Mouse (Mus musculus) granulocyte monocyte progenitor cell, adult 5-6 weeks (primary cell): ENCODE measurements around the gene Spocd1. TPM values are rescaled to one million over a fixed set of nuclear protein-coding genes. Genes with fewer than 3 reads are reported as not detected.

Experiments used
- ATAC-seq: replicated peaks from 2 replicates; pipeline ENCODE4 v1.8.0; 2016; ENCODE audit warnings: mild to moderate bottlenecking, moderate TSS enrichment, inconsistent platforms; ENCODE audit not compliant: poor library complexity, severe bottlenecking
- total RNA-seq, 2 experiments: library from RNA; stranded (forward) in 1 of 2; stranded (reverse) in 1 of 2; fragments of 200-712, 200-1000 nt in 1 of 2; fragments of >200 nt in 1 of 2; fragmentation: Nextera tagmentation in 1 of 2; gene quantifications; 2 replicates each; pipeline ENCODE4 v1.2.3; 2014 to 2017

Spocd1 gene
- total RNA-seq, 2 experiments from 2014 or later = not detected

GRCm38 (mm10) chr4:129970168-129970567 lies 41.1 kb downstream of the Spocd1 start:
- ATAC-seq = no peak

- no peak for ATAC-seq
Measured at GRCm38 (mm10) chr4:129970861-129971260, 41.8 kb downstream of the Spocd1 start.

- ATAC-seq = no peak
Measured at GRCm38 (mm10) chr4:129971989-129972388, 42.9 kb downstream of the Spocd1 start.

- no peak for ATAC-seq
Measured at GRCm38 (mm10) chr4:129974285-129974684, 45.2 kb downstream of the Spocd1 start.

GRCm38 (mm10) chr4:129977256-129977655 lies 48.2 kb downstream of the Spocd1 start:
- no peak for ATAC-seq

- ATAC-seq = no peak
Measured at GRCm38 (mm10) chr4:129978227-129978626, 49.2 kb downstream of the Spocd1 start.

GRCm38 (mm10) chr4:129978930-129979329 lies 49.9 kb downstream of the Spocd1 start:
- no peak for ATAC-seq

- ATAC-seq = no peak
Measured at GRCm38 (mm10) chr4:129981657-129982056, 52.6 kb downstream of the Spocd1 start.

- no peak for ATAC-seq
Measured at GRCm38 (mm10) chr4:129983046-129983445, 54.0 kb downstream of the Spocd1 start.

- ATAC-seq = no peak; the same call in 1 of the 2 replicates
Measured at GRCm38 (mm10) chr4:129983764-129984420, 54.8 kb downstream of the Spocd1 start.

GRCm38 (mm10) chr4:129984421-129985061 lies 55.5 kb downstream of the Spocd1 start, which contains the start of gene Adgrb2:
Gene Adgrb2 (plus strand): TSS chr4:129984870.
- no peak for ATAC-seq

- ATAC-seq = no peak
Measured at GRCm38 (mm10) chr4:129985161-129985670, 56.2 kb downstream of the Spocd1 start.

GRCm38 (mm10) chr4:129985671-129986441 lies 56.8 kb downstream of the Spocd1 start:
- ATAC-seq = peak; percentile 29

GRCm38 (mm10) chr4:129987825-129988504 lies 58.9 kb downstream of the Spocd1 start:
- ATAC-seq = peak; percentile 64

- no peak for ATAC-seq
Measured at GRCm38 (mm10) chr4:129989925-129990324, 60.9 kb downstream of the Spocd1 start.

GRCm38 (mm10) chr4:129992720-129993119 lies 63.7 kb downstream of the Spocd1 start:
- no peak for ATAC-seq

- no peak for ATAC-seq
Measured at GRCm38 (mm10) chr4:129993213-129993612, 64.2 kb downstream of the Spocd1 start.

GRCm38 (mm10) chr4:129993944-129994695 lies 65.1 kb downstream of the Spocd1 start:
- no peak for ATAC-seq

- ATAC-seq = no peak
Measured at GRCm38 (mm10) chr4:129994728-129995127, 65.7 kb downstream of the Spocd1 start.

GRCm38 (mm10) chr4:129995255-129995654 lies 66.2 kb downstream of the Spocd1 start:
- no peak for ATAC-seq
